Mouse (Mus musculus): ENCODE measurements around the gene Dpp6.

- TF ChIP-seq CTCF (IDR thresholded peaks at IDR 0.05 in 2 of 3, conservative IDR thresholded peaks at IDR 0.05 in 1 of 3; ENCODE audit: control insufficient read depth in 1 of 3, insufficient read depth in 1 of 3, low read depth in 2 of 3, low read length in 3 of 3, poor library complexity in 1 of 3, severe bottlenecking in 1 of 3) (no peak), POLR2A (IDR thresholded peaks at IDR 0.05; ENCODE audit: control insufficient read depth in 1 of 2, insufficient read depth in 1 of 2, low read depth in 1 of 2, low read length in 2 of 2, poor library complexity in 1 of 2) (no peak), MAFK (IDR thresholded peaks at IDR 0.05; ENCODE audit: borderline replicate concordance, low read depth, low read length) (no peak), CHD1 (IDR thresholded peaks at IDR 0.05; ENCODE audit: low read depth, low read length) (no peak), MEF2A (IDR thresholded peaks at IDR 0.05; ENCODE audit: extremely low read depth, insufficient replicate concordance, low read depth, low read length, poor library complexity, severe bottlenecking) (no peak), ZC3H11A (IDR thresholded peaks at IDR 0.05; ENCODE audit: low read depth, low read length) (no peak), E2F4 (IDR thresholded peaks at IDR 0.05; ENCODE audit: borderline replicate concordance, low read depth, low read length) (no peak), USF1 (IDR thresholded peaks at IDR 0.05; ENCODE audit: low read depth, low read length) (no peak)
Observed at GRCm38 (mm10) chr5:27767948-27768347, 950.9 kb downstream of the Dpp6 start.

All from MEL (cell line).